Mouse (Mus musculus): ENCODE measurements at regions not wholly inside any gene's neighbourhood (a gene's known extent, or its start where the extent isn't known, plus 50 kb on each side); places are given as distances from the start of the nearest gene placed in this dataset.
A peak's percentile ranks its signal among the peaks of the same experiment; 100 is the strongest.

- TF ChIP-seq POLR2A (IDR thresholded peaks at IDR 0.05; ENCODE audit: borderline replicate concordance, extremely low read depth, insufficient read depth, insufficient read length): no peak
- 92% methylated on average over 3 of the region's 3 CpGs for WGBS
Observed at GRCm38 (mm10) chr9:87971791-87972190, 240.7 kb upstream of the Tbx18 start.

GRCm38 (mm10) chr9:87973531-87973930, 242.5 kb upstream of the Tbx18 start:
- H3K4me3 ChIP-seq (replicated peaks; ENCODE audit: low read length): no peak overlapping the region
- 52% methylated on average over 6 of the region's 6 CpGs for WGBS

More at GRCm38 (mm10) chr9:87971791-87972190, 240.7 kb upstream of the Tbx18 start:
- H3K4me1 ChIP-seq (ENCODE audit: control insufficient read depth, insufficient read depth, low read length): no peaks in the 10 kb centered on the region
- no peak overlapping the region for H3K27ac ChIP-seq (replicated peaks; ENCODE audit: low read depth, low read length)
- H3K4me3 ChIP-seq (replicated peaks; ENCODE audit: low read length): no peak overlapping the region
- no peaks in the 10 kb centered on the region for H3K36me3 ChIP-seq (ENCODE audit: control insufficient read depth, insufficient read depth, low read length)
- ATAC-seq (ENCODE audit: low FRiP score, low read depth) (no peak), DNase-seq (ENCODE audit: low spot score) (no peak)
- H3K4me2 ChIP-seq (replicated peaks; ENCODE audit: low read depth, low read length, severe bottlenecking): no peak overlapping the region
- H3K27me3 ChIP-seq (ENCODE audit: control insufficient read depth, insufficient read depth, low read length): no peaks in the 10 kb centered on the region
- no peaks in the 10 kb centered on the region for H3K9me3 ChIP-seq (ENCODE audit: control insufficient read depth, low read length)
- no peak overlapping the region for H3K9ac ChIP-seq (ENCODE audit: low read depth, low read length, severe bottlenecking)

GRCm38 (mm10) chr9:87984910-87985309, 253.8 kb upstream of the Tbx18 start:
- peak; percentile 71 for ATAC-seq (ENCODE audit: low FRiP score, low read depth)
- 0 out of 2 replicates have a peak, but pooled peaks cover 3% of the 10 kb centered on the region for H3K4me1 ChIP-seq (ENCODE audit: control insufficient read depth, insufficient read depth, low read length)
- H3K4me3 ChIP-seq (replicated peaks; ENCODE audit: low read length): no peak overlapping the region
- H3K4me2 ChIP-seq (replicated peaks; ENCODE audit: low read depth, low read length, severe bottlenecking): no peak overlapping the region
- no peak overlapping the region for H3K9ac ChIP-seq (ENCODE audit: low read depth, low read length, severe bottlenecking)
- no peaks in the 10 kb centered on the region for H3K36me3 ChIP-seq (ENCODE audit: control insufficient read depth, insufficient read depth, low read length)
- TF ChIP-seq POLR2A (IDR thresholded peaks at IDR 0.05; ENCODE audit: borderline replicate concordance, extremely low read depth, insufficient read depth, insufficient read length): no peak
- H3K27me3 ChIP-seq (ENCODE audit: control insufficient read depth, insufficient read depth, low read length): no peaks in the 10 kb centered on the region
- H3K27ac ChIP-seq (replicated peaks; ENCODE audit: low read depth, low read length): no peak overlapping the region
- no peaks in the 10 kb centered on the region for H3K9me3 ChIP-seq (ENCODE audit: control insufficient read depth, low read length)
- peak; percentile 37 for DNase-seq (ENCODE audit: low spot score)
- WGBS: 23% methylated on average over 3 of the region's 3 CpGs

More at GRCm38 (mm10) chr9:87973531-87973930, 242.5 kb upstream of the Tbx18 start:
- DNase-seq (ENCODE audit: low spot score) (peak; percentile 32), ATAC-seq (ENCODE audit: low FRiP score, low read depth) (no peak)
- Histone ChIP-seq H3K9me3 (ENCODE audit: control insufficient read depth, low read length) (no peaks in the 10 kb centered on the region), H3K27me3 (ENCODE audit: control insufficient read depth, insufficient read depth, low read length) (no peaks in the 10 kb centered on the region), H3K4me2 (replicated peaks; ENCODE audit: low read depth, low read length, severe bottlenecking) (no peak overlapping the region), H3K36me3 (ENCODE audit: control insufficient read depth, insufficient read depth, low read length) (no peaks in the 10 kb centered on the region), H3K4me1 (ENCODE audit: control insufficient read depth, insufficient read depth, low read length) (no peaks in the 10 kb centered on the region), H3K27ac (replicated peaks; ENCODE audit: low read depth, low read length) (no peak overlapping the region), H3K9ac (ENCODE audit: low read depth, low read length, severe bottlenecking) (no peak overlapping the region)
- no peak for TF ChIP-seq POLR2A (IDR thresholded peaks at IDR 0.05; ENCODE audit: borderline replicate concordance, extremely low read depth, insufficient read depth, insufficient read length)

- Histone ChIP-seq H3K4me3 (replicated peaks; ENCODE audit: low read length) (no peak overlapping the region), H3K27ac (replicated peaks; ENCODE audit: low read depth, low read length) (no peak overlapping the region), H3K9me3 (ENCODE audit: control insufficient read depth, low read length) (no peaks in the 10 kb centered on the region), H3K4me2 (replicated peaks; ENCODE audit: low read depth, low read length, severe bottlenecking) (no peak overlapping the region), H3K27me3 (ENCODE audit: control insufficient read depth, insufficient read depth, low read length) (no peaks in the 10 kb centered on the region), H3K9ac (ENCODE audit: low read depth, low read length, severe bottlenecking) (no peak overlapping the region), H3K36me3 (ENCODE audit: control insufficient read depth, insufficient read depth, low read length) (no peaks in the 10 kb centered on the region), H3K4me1 (ENCODE audit: control insufficient read depth, insufficient read depth, low read length) (0 out of 2 replicates have a peak, but pooled peaks cover 3% of the 10 kb centered on the region)
- DNase-seq (ENCODE audit: low spot score) (peak; percentile 60), ATAC-seq (ENCODE audit: low FRiP score, low read depth) (no peak)
- 17% methylated on average over 4 of the region's 4 CpGs for WGBS
- TF ChIP-seq POLR2A (IDR thresholded peaks at IDR 0.05; ENCODE audit: borderline replicate concordance, extremely low read depth, insufficient read depth, insufficient read length): no peak
Observed at GRCm38 (mm10) chr9:87985439-87985838, 254.4 kb upstream of the Tbx18 start.

- no peak for DNase-seq (ENCODE audit: low spot score)
- no peaks in the 10 kb centered on the region for H3K36me3 ChIP-seq (ENCODE audit: control insufficient read depth, insufficient read depth, low read length)
- WGBS: 57% methylated on average over 8 of the region's 8 CpGs
- no peak overlapping the region for H3K27ac ChIP-seq (replicated peaks; ENCODE audit: low read depth, low read length)
- no peaks in the 10 kb centered on the region for H3K27me3 ChIP-seq (ENCODE audit: control insufficient read depth, insufficient read depth, low read length)
- ATAC-seq (ENCODE audit: low FRiP score, low read depth): no peak
- TF ChIP-seq POLR2A (IDR thresholded peaks at IDR 0.05; ENCODE audit: borderline replicate concordance, extremely low read depth, insufficient read depth, insufficient read length): no peak
- no peak overlapping the region for H3K9ac ChIP-seq (ENCODE audit: low read depth, low read length, severe bottlenecking)
- no peak overlapping the region for H3K4me3 ChIP-seq (replicated peaks; ENCODE audit: low read length)
- no peak overlapping the region for H3K4me2 ChIP-seq (replicated peaks; ENCODE audit: low read depth, low read length, severe bottlenecking)
- no peaks in the 10 kb centered on the region for H3K4me1 ChIP-seq (ENCODE audit: control insufficient read depth, insufficient read depth, low read length)
- no peaks in the 10 kb centered on the region for H3K9me3 ChIP-seq (ENCODE audit: control insufficient read depth, low read length)
Observed at GRCm38 (mm10) chr9:88005945-88006700, 275.1 kb upstream of the Tbx18 start.
